Mouse (Mus musculus) hindbrain, embryonic 10.5 days (tissue): ENCODE measurements around the gene Cd300e. TPM values are rescaled to one million over a fixed set of nuclear protein-coding genes. Genes with fewer than 3 reads are reported as not detected.
"Not testable (repeated sequence)": the region's sequence is repeated elsewhere in the genome, so short reads cannot be mapped to it uniquely, and the experiment has no call there.

Experiments used
- DNase-seq: peaks from one replicate; pipeline ENCODE4 v3.0.0-alpha.2; 2017; ENCODE audit warnings: low spot score
- H3K27ac ChIP-seq: fragments of 300-500 bp; sonication (generic); 2 replicates; pipeline ENCODE4 v1.5.1; 2016; ENCODE audit warnings: mild to moderate bottlenecking, moderate library complexity
- H3K27me3 ChIP-seq: fragments of 300-500 bp; sonication (generic); 2 replicates; pipeline ENCODE4 v1.6.1; 2016; ENCODE audit warnings: mild to moderate bottlenecking; ENCODE audit not compliant: poor library complexity, insufficient read depth, severe bottlenecking
- H3K36me3 ChIP-seq: fragments of 300-500 bp; sonication (generic); 2 replicates; pipeline ENCODE4 v1.6.1; 2016; ENCODE audit warnings: mild to moderate bottlenecking, moderate library complexity
- H3K4me1 ChIP-seq: fragments of 300-500 bp; sonication (generic); replicated peaks from 2 replicates; pipeline ENCODE4 v1.6.1; 2016; ENCODE audit warnings: mild to moderate bottlenecking
- H3K4me3 ChIP-seq: fragments of 300-500 bp; sonication (generic); 2 replicates; pipeline ENCODE4 v1.5.1; 2016; ENCODE audit warnings: mild to moderate bottlenecking, moderate library complexity
- H3K9me3 ChIP-seq: fragments of 300-500 bp; sonication (generic); 2 replicates; pipeline ENCODE4 v1.6.1; 2016; ENCODE audit warnings: mild to moderate bottlenecking, moderate library complexity
- WGBS: fragments of 180-500 bp; shearing (Covaris S2); methylation state at CpG from one replicate; pipeline ENCODE4 v1.1.7; 2016; 5-methylcytosine and 5-hydroxymethylcytosine counted together
- polyA plus RNA-seq: library from polyadenylated mRNA; unstranded; fragments of >200 nt; fragmentation: Nextera tagmentation; extraction: Ambion mirVana; gene quantifications from 2 replicates; pipeline ENCODE4 v1.2.1, GENCODE M21; 2016

Cd300e gene
- polyA plus RNA-seq, 1 experiment from 2014 or later = not detected

DNA sequence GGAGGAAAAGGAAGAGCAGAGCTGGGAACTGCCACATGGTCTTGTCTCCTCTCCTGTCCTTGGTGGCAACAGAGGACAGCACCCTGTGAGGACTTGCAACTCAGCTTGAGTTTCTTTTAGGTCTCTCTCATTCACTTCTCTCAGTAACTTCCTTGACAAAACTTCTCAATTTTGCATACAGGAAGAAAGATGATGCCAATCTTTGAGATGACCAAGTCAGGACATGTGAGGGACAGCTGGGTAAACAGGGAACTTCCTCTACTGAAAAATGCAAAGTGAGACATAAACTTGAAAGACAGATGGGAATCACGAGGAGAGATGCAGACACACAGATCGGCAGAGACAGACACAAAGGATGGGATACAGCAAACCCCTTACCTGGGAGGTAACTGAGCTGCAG, 13.7 kb downstream of the Cd300e start, which contains the start of gene Cd300ld3:
TSS of gene Cd300ld3 (minus strand) at position 151 of the 400 bp plus-strand sequence.
- Histone ChIP-seq H3K36me3 (no peaks in the 10 kb centered on the region), H3K27ac (no peak within 1 kb of the TSS), H3K9me3 (no peaks in the 10 kb centered on the region), H3K4me1 (no peaks in the 10 kb centered on the region), H3K4me3 (no peak within 1 kb of the TSS), H3K27me3 (no peaks in the 10 kb centered on the region; the same call in 1 of the 2 replicates)
- DNase-seq = no peak
- WGBS = 74% methylated on average over 2 of the region's 2 CpGs

DNA sequence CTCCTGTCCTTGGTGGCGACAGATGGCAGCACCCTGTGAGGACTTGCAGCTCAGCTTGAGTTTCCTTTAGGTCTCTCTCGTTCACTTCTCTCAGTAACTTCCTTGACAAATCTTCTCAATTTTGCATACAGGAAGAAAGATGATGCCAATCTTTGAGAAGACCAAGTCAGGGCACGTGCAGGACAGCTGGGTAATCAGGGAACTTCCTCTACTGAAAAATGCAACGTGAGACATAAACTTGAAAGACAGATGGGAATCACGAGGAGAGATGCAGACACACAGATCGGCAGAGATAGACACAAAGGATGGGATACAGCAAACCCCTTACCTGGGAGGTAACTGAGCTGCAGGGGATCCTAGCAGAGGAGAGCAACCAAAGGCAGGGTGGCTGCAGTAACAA, 24.3 kb downstream of the Cd300e start, which contains the start of gene Cd300ld5:
TSS of gene Cd300ld5 (minus strand) at position 101 of the 400 bp plus-strand sequence.
- not testable (repeated sequence) for H3K27ac ChIP-seq, H3K27me3 ChIP-seq, H3K36me3 ChIP-seq, H3K4me3 ChIP-seq, H3K4me1 ChIP-seq, H3K9me3 ChIP-seq, DNase-seq
- no CpG with 5 or more reads among the region's 6 CpGs for WGBS

DNA sequence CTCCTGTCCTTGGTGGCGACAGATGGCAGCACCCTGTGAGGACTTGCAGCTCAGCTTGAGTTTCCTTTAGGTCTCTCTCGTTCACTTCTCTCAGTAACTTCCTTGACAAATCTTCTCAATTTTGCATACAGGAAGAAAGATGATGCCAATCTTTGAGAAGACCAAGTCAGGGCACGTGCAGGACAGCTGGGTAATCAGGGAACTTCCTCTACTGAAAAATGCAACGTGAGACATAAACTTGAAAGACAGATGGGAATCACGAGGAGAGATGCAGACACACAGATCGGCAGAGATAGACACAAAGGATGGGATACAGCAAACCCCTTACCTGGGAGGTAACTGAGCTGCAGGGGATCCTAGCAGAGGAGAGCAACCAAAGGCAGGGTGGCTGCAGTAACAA, 35.1 kb downstream of the Cd300e start, which contains the start of gene Cd300ld4:
TSS of gene Cd300ld4 (minus strand) at position 101 of the 400 bp plus-strand sequence.
- H3K27ac ChIP-seq, H3K4me1 ChIP-seq, H3K9me3 ChIP-seq, H3K27me3 ChIP-seq, DNase-seq, H3K36me3 ChIP-seq, H3K4me3 ChIP-seq: not testable (repeated sequence)
- WGBS = no CpG with 5 or more reads among the region's 6 CpGs

DNA sequence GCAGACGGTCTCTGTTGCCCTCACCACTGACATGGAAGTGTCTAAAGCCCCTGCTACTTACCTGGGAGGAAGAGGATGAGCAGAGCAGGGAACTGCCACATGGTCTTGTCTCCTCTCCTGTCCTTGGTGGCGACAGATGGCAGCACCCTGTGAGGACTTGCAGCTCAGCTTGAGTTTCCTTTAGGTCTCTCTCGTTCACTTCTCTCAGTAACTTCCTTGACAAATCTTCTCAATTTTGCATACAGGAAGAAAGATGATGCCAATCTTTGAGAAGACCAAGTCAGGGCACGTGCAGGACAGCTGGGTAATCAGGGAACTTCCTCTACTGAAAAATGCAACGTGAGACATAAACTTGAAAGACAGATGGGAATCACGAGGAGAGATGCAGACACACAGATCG, 45.9 kb downstream of the Cd300e start, which contains the start of gene Cd300ld2:
TSS of gene Cd300ld2 (minus strand) at position 101 of the 400 bp plus-strand sequence.
- H3K27me3 ChIP-seq, H3K36me3 ChIP-seq, H3K4me3 ChIP-seq, DNase-seq, H3K4me1 ChIP-seq, H3K27ac ChIP-seq, H3K9me3 ChIP-seq: not testable (repeated sequence)
- WGBS = no CpG with 5 or more reads among the region's 7 CpGs

DNA sequence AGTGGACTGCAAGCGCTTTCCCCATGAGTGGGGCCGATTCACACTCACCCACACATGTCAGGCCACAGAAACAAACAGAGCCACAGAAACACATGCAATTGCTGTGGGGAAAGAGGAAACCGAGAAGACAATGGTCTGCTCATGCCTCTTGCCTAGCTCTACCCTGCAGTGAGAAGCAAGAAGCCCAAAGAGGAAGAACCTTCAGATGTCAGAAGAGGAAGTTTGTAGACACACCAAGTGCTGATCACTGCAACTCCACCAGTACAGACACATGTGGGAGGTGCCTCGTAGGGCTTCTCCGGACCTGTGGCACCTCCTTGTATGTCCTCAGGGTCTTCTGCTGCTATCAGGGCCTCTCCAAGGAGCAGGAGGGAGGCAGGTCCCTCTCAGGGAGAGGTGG, 57.9 kb downstream of the Cd300e start:
- no peaks in the 10 kb centered on the region for H3K9me3 ChIP-seq
- no peaks in the 10 kb centered on the region for H3K4me1 ChIP-seq
- no peak for DNase-seq
- no peak overlapping the region for H3K4me3 ChIP-seq
- H3K36me3 ChIP-seq = no peaks in the 10 kb centered on the region
- H3K27me3 ChIP-seq = no peaks in the 10 kb centered on the region
- 92% methylated on average over 5 of the region's 5 CpGs for WGBS
- H3K27ac ChIP-seq = no peak overlapping the region

Other genes with a start within 250 kb of the Cd300e start
- 31.5 and 42.9 TPM in 2 replicates for gene Gprc5c, start 211.0 kb downstream of the Cd300e start, polyA plus RNA-seq
- 0.81 and 1.0 TPM in 2 replicates for gene Cd300a, start 172.1 kb downstream of the Cd300e start, polyA plus RNA-seq
- gene Cd300lb, start 127.8 kb downstream of the Cd300e start, polyA plus RNA-seq = 0.05 and 0.06 TPM in 2 replicates
- gene Cd300c, start 93.0 kb downstream of the Cd300e start, polyA plus RNA-seq = not detected in 2 replicates
- gene Cd300ld, start 72.3 kb downstream of the Cd300e start, polyA plus RNA-seq = 0.08 TPM in 1 of 2 replicates, not detected in the other
- gene Cd300c2, start 60.3 kb downstream of the Cd300e start, polyA plus RNA-seq = 0.76 and 1.1 TPM in 2 replicates
- gene Cd300ld2, start 46.0 kb downstream of the Cd300e start, polyA plus RNA-seq = not detected in 2 replicates
- not detected in 2 replicates for gene Cd300ld4, start 35.2 kb downstream of the Cd300e start, polyA plus RNA-seq
- gene Cd300ld5, start 24.4 kb downstream of the Cd300e start, polyA plus RNA-seq = not detected in 2 replicates
- not detected in 2 replicates for gene Cd300ld3, start 13.8 kb downstream of the Cd300e start, polyA plus RNA-seq
- gene Rab37, start 29.3 kb upstream of the Cd300e start, polyA plus RNA-seq = 0.44 and 1.4 TPM in 2 replicates
- gene Cd300lf, start 71.8 kb upstream of the Cd300e start, polyA plus RNA-seq = 0.11 TPM in 1 of 2 replicates, not detected in the other
- gene Slc9a3r1, start 101.2 kb upstream of the Cd300e start, polyA plus RNA-seq = 39.6 and 49.8 TPM in 2 replicates
- 6.9 and 10.6 TPM in 2 replicates for gene Tmem104, start 125.3 kb upstream of the Cd300e start, polyA plus RNA-seq
- 18.7 and 24.3 TPM in 2 replicates for gene Nat9, start 125.7 kb upstream of the Cd300e start, polyA plus RNA-seq
- 0.14 and 0.18 TPM in 2 replicates for gene Grin2c, start 205.1 kb upstream of the Cd300e start, polyA plus RNA-seq
- gene Fdxr, start 214.9 kb upstream of the Cd300e start, polyA plus RNA-seq = 17.7 TPM in 2 replicates
- 0.27 and 0.47 TPM in 2 replicates for gene Fads6, start 235.5 kb upstream of the Cd300e start, polyA plus RNA-seq
- gene Otop2, start 245.0 kb upstream of the Cd300e start, polyA plus RNA-seq = not detected in 2 replicates